Mouse (Mus musculus) embryo, embryonic 11.5 days (tissue): ENCODE measurements around the gene Vmn1r202.
"Not testable (repeated sequence)": the region's sequence is repeated elsewhere in the genome, so short reads cannot be mapped to it uniquely, and the experiment has no call there.

ENCODE experiments used
- DNase-seq: peaks from one replicate; pipeline ENCODE4 v3.0.0-alpha.2; 2012; ENCODE audit warnings: low read depth, low spot score

Gene Vmn1r202

DNA sequence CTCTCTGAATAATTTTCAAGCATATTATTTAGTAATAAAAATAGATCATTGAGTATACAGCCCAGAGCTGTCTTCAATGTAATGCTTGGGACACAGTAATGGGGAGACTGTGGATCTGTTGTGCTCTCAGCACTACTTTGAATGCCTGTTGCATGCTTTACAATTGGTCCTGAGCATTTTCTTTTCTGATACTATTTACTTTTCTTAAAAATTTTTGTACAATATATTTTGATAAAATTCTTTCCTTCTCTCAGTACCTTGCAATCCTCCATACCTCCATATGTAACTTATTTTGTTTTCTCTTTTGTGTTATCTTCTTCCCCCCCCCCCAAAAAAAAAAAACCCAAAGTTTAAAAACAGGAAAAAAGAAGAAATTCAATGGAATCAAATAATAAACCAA is at the start of gene Vmn1r202:
TSS of gene Vmn1r202 (minus strand) at position 101 of the 400 bp plus-strand sequence.
- no peak for DNase-seq

DNA sequence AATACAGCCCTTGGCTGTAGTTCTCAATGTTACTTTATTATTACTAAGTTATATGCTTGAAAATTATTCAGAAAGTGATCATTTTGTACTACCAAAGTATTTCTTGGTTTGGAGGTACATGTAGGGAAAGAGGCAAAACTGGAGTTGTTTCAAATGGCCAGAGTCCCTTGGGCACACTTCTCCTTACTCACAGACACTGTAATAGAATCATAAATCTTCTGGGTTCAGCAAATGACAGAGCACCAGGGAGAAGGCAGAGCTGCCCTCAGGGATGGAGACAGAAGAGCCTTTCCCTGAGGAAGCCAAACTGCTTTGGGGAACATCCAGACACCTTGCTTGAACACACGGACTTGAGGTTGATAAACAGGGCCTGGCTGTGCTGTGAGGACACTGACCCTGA is 47.7 kb upstream of the Vmn1r202 start, which contains the start of gene Vmn1r204:
TSS of gene Vmn1r204 (plus strand) at position 301 of the 400 bp plus-strand sequence.
- not testable (repeated sequence) for DNase-seq

DNA sequence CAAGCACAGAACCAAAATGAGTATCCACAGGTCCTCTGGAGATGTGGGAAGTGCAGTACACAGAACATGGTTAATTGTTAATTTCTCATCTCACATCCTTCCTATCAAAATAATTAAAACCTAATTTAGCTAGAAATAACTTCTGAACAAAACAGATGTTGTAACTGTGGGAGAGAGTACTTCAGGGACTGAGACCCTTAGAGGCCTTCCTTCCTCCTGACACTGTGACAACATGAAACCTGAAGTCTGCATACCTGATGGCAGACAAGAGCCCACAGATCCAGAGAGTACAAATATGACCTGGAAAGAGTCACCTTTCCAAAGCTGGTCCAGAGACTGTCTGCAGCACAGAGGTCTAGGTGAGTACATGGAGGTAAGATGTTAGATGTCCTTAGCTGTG is 12.6 kb upstream of the Vmn1r202 start, which contains the start of gene Vmn1r203:
TSS of gene Vmn1r203 (plus strand) at position 301 of the 400 bp plus-strand sequence.
- no peak for DNase-seq

DNA sequence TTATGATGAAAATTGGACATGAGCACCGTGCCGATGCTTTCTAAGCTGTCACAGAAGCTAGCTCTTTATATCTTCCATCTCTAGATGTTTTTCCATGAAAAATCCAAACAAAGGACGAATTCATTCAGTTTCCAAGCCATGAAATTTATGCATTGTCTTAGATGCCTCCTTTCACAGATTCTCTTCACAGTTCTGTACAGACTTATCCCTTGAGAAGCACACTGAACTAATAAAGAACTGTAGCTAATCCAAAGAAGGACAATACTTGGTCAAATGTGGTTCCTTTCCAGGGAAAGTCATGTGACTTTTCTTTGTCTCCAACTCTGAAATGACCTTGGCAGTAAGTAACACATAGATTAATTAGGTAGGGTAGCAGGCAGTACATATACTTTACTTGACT is 2.8 kb downstream of the Vmn1r202 start:
- no peak for DNase-seq

DNA sequence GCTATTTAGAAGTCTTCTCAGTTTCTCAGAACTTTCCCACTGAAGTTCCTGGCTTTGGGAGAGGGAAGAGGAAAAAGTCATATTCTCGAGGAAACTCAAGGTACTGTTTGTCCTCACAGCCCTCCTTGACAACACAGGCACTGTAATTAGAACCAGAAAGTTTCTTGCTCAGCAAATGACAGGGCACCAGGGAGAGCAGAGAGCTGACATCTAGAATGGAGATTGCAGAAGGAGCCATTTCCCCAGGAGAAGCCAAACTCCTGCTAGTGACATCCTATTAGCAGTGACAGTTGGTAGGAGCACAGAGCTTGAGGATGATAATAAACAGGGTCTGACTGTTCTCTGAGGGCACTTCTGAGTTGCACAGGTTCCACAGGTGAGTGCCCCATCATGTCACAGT is 33.6 kb downstream of the Vmn1r202 start, which contains the start of gene Vmn1r201:
TSS of gene Vmn1r201 (plus strand) at position 301 of the 400 bp plus-strand sequence.
- no peak for DNase-seq

DNA sequence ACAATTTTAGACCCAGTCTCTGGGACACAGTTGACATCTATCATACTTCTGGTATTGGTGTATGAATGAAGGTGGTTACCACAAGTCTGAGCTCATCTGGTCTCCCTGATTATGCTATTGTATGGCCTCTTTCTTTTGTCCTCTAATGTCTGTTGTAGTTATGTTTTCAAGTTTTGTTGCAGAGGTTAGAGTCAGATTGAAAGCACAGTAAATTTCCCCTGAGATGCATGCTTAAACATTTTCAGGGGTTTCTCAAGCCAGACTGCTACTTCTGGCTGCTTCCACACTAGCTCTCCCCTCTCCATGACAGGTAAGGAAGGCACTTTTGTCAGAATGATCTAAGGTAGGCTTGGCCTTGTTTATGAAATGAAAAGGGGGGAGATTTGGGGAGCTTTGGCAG is 50.0 kb downstream of the Vmn1r202 start:
- DNase-seq: no peak
